In the genomic region with DNA sequence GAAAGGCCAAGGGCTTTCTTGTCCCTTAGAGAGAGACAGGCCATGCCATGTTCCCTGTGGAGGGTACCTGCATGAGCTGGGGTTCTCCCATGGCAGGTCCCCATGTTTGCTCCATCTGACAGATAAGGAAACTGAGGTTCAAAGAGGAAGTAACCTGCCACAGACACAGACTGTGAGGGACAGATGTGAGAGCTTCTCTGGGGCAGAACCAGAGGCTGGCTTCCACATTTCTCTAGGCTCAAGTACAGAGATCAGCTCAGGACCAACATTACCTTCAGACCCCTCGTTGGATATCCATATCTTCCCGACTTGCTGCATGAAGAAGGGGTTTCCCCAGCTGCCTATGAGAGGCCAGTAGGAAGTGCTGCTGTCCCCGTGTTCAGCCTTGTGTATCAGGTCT, we compare ENCODE assay signal across 1 mouse cellular context.
A peak's percentile ranks its signal among the peaks of the same experiment; 100 is the strongest.
TF ChIP-seq lines count a peak whose summit lies in the region.

No protein-coding gene starts in this region.

TF ChIP-seq in MEL, 35 proteins besides CTCF, POLR2A, EP300 and RAD21 (continued from another document):
- no peak for TF ChIP-seq MAFK (IDR thresholded peaks at IDR 0.05; ENCODE audit: borderline replicate concordance, low read depth, low read length)
- TF ChIP-seq RCOR1 (IDR thresholded peaks at IDR 0.05; ENCODE audit: low read depth, low read length) = no peak
- TF ChIP-seq E2F4 (IDR thresholded peaks at IDR 0.05; ENCODE audit: borderline replicate concordance, low read depth, low read length) = no peak
- no peak for TF ChIP-seq USF1 (IDR thresholded peaks at IDR 0.05; ENCODE audit: low read depth, low read length)
- no peak for TF ChIP-seq MXI1 (IDR thresholded peaks at IDR 0.05; ENCODE audit: low read depth, low read length)
- 0 out of 2 replicates have a peak, but pooled peaks have one; percentile 10 for TF ChIP-seq TAL1 (IDR thresholded peaks at IDR 0.05; ENCODE audit: low read length)
- TF ChIP-seq TBP (IDR thresholded peaks at IDR 0.05; ENCODE audit: low read depth, low read length) = peak; percentile 52; the same call in 1 of the 2 replicates
- TF ChIP-seq ELF1 (IDR thresholded peaks at IDR 0.05; ENCODE audit: low read depth, low read length) = no peak
- 0 out of 2 replicates have a peak, but pooled peaks have one; percentile 2 for TF ChIP-seq MAX (IDR thresholded peaks at IDR 0.05; ENCODE audit: low read length)
- TF ChIP-seq CHD1 (IDR thresholded peaks at IDR 0.05; ENCODE audit: low read depth, low read length) = no peak
- TF ChIP-seq POLR2AphosphoS2 (IDR thresholded peaks at IDR 0.05; ENCODE audit: low read length) = no peak
- TF ChIP-seq GATA1 (IDR thresholded peaks at IDR 0.05; ENCODE audit: low read depth, low read length) = peak; percentile 41; the same call in 1 of the 2 replicates
- TF ChIP-seq MYB (IDR thresholded peaks at IDR 0.05; ENCODE audit: low read depth, low read length) = no peak
- TF ChIP-seq JUND (IDR thresholded peaks at IDR 0.05; ENCODE audit: low read depth, low read length) = no peak
